Comparison of ENCODE assay signal across 8 mouse cellular contexts in the genomic region with DNA sequence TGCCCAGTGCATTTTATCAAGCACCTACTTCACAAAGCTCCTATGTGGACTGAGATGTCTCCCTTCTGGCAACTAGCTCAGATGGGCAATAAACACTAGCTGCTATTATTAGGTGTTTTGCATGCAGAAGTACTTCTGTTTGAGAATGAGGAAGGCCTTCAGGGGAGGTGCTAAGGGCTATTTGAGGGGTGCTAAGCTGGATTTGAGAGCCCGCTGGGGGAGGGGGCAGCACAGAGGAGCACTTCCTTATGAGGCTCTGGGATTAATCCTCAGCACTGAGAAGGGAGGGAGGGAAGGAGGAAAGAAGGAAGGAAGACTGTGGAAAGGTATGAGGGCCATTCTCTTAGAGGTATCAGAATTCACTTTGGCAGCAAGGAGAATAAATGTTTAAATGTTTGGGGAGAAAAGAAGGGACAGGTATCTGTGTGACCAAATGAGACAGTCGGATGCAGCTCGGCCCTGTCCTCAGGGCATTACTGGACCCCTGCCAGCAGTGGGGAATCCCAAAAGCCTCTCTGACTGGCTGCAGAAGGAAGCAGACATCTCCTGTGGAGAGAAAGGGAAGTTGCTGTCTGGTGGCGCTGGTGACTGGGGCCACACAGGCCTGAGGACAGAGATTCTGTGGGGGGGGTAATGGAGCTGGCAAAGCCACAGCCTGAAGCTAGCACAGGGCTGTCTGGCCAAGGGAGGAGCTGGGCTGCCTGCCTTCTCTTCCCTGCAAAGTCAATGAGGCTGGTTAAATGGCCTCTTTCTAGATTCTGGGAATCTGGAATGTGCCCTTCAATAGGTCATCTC. TPM values are rescaled to one million over a fixed set of nuclear protein-coding genes. Genes with fewer than 3 reads are reported as not detected.
A peak's percentile ranks its signal among the peaks of the same experiment; 100 is the strongest.
DNase-seq lines count a peak whose midpoint lies in the region; ATAC-seq lines count a peak whose summit lies in the region.

No protein-coding gene starts in this region.

- no peaks in the 10 kb centered on the region for H3K36me3 ChIP-seq in embryonic facial prominence, embryonic 11.5 days (replicated peaks; ENCODE audit: control insufficient read depth, insufficient read depth, low read depth, low read length)
- H3K36me3 ChIP-seq in midbrain, embryonic 13.5 days = no peaks in the 10 kb centered on the region

- intact Hi-C loops in heart, postnatal 10 days (cut with DNase I) = no loop called here

- WGBS in embryonic facial prominence, embryonic 11.5 days = 21% methylated on average over 4 of the region's 4 CpGs
- WGBS in midbrain, embryonic 13.5 days = 8% methylated on average over 4 of the region's 4 CpGs

- H3K27ac ChIP-seq in embryonic facial prominence, embryonic 11.5 days (replicated peaks; ENCODE audit: low read depth, low read length) = no peak overlapping the region
- H3K27ac ChIP-seq in midbrain, embryonic 13.5 days = peak overlapping the region; percentile 36; the same call in 1 of the 2 replicates

- peak; percentile 55; the same call in 1 of the 2 replicates for ATAC-seq in embryonic facial prominence, embryonic 11.5 days (replicated peaks; ENCODE audit: insufficient number of reproducible peaks, low FRiP score, low TSS enrichment, low read depth)
- 0 out of 2 replicates have a peak, but pooled peaks have one; percentile 48 for ATAC-seq in midbrain, embryonic 13.5 days

- H3K9me3 ChIP-seq in embryonic facial prominence, embryonic 11.5 days (replicated peaks; ENCODE audit: control insufficient read depth, low read length) = no peaks in the 10 kb centered on the region
- H3K9me3 ChIP-seq in midbrain, embryonic 13.5 days = no peaks in the 10 kb centered on the region

- DNase-seq in embryo, embryonic 11 days = peak; percentile 26
- DNase-seq in embryo, embryonic 9.5 days (ENCODE audit: extremely low spot score) = no peak
- peak; percentile 57 to 61 for DNase-seq in B cell, adult 2 months
- no peak for DNase-seq in embryonic facial prominence, embryonic 11.5 days (ENCODE audit: low spot score)
- DNase-seq in heart, postnatal 10 days = peak; percentile 56 to 57
- peak; percentile 22 to 43 for DNase-seq in layer of hippocampus, postnatal 14 days (ENCODE audit: low spot score in 2 of 2)
- no peak for DNase-seq in ovary, adult 18-20 months (ENCODE audit: low spot score)

- no peak overlapping the region for H3K4me2 ChIP-seq in embryonic facial prominence, embryonic 11.5 days (ENCODE audit: low read depth, low read length)
- H3K4me2 ChIP-seq in midbrain, embryonic 13.5 days (replicated peaks) = no peak overlapping the region

- H3K27me3 ChIP-seq in embryonic facial prominence, embryonic 11.5 days (ENCODE audit: control insufficient read depth, insufficient read depth, low read length) = no peaks in the 10 kb centered on the region
- H3K27me3 ChIP-seq in midbrain, embryonic 13.5 days = no peaks in the 10 kb centered on the region

- H3K4me3 ChIP-seq in embryonic facial prominence, embryonic 11.5 days (ENCODE audit: low read depth, low read length) = no peak overlapping the region
- H3K4me3 ChIP-seq in midbrain, embryonic 13.5 days (replicated peaks) = no peak overlapping the region

- H3K9ac ChIP-seq in embryonic facial prominence, embryonic 11.5 days (replicated peaks; ENCODE audit: low read length) = no peak overlapping the region
- 0 out of 2 replicates have a peak overlapping the region, but pooled peaks have one; percentile 1 for H3K9ac ChIP-seq in midbrain, embryonic 13.5 days (replicated peaks)

- H3K4me1 ChIP-seq in embryonic facial prominence, embryonic 11.5 days (ENCODE audit: control insufficient read depth, insufficient read depth, low read length) = peaks cover 3% of the 10 kb centered on the region
- H3K4me1 ChIP-seq in midbrain, embryonic 13.5 days (replicated peaks) = peaks cover 15% of the 10 kb centered on the region

RNA-seq across cellular contexts. Expression of a gene that starts 28.9 kb away (rescaled TPM):
- polyA plus RNA-seq in embryonic facial prominence, embryonic 11.5 days (2014; fragmentation: Nextera tagmentation; extraction: Ambion mirVana) = 325 and 376 TPM in 2 replicates
- total RNA-seq in heart, postnatal 10 days (2021) = 100 to 1,000 TPM; 243 to 271 TPM
- 100 to 1,000 TPM; 123 to 132 TPM for total RNA-seq in layer of hippocampus, postnatal 14 days (2021)
- 287 and 316 TPM in 2 replicates for polyA plus RNA-seq in midbrain, embryonic 13.5 days (2015; fragmentation: Nextera tagmentation; extraction: Ambion mirVana)

RNA-seq across cellular contexts. Expression of a gene that starts 40.0 kb away (rescaled TPM):
- polyA plus RNA-seq in embryonic facial prominence, embryonic 11.5 days (2014; fragmentation: Nextera tagmentation; extraction: Ambion mirVana) = 175 and 193 TPM in 2 replicates
- 10 to 100 TPM; 67.8 to 76.8 TPM for total RNA-seq in heart, postnatal 10 days (2021)
- 10 to 100 TPM; 83.3 to 85.6 TPM for total RNA-seq in layer of hippocampus, postnatal 14 days (2021)
- 180 and 182 TPM in 2 replicates for polyA plus RNA-seq in midbrain, embryonic 13.5 days (2015; fragmentation: Nextera tagmentation; extraction: Ambion mirVana)

Comparison
In these comparisons a context has a peak if more than half of its experiments do, and no peak if none do; other contexts are left out.
1. DNase-seq: peak in embryo, embryonic 11 days (single experiment), B cell, adult 2 months (2 of 2), heart, postnatal 10 days (2 of 2) and layer of hippocampus, postnatal 14 days (2 of 2); none in embryo, embryonic 9.5 days (single experiment), embryonic facial prominence, embryonic 11.5 days (single experiment) and ovary, adult 18-20 months (single experiment).